Mouse (Mus musculus) heart, embryonic 11.5 days (tissue): ENCODE measurements at regions not wholly inside any gene's neighbourhood (a gene's known extent, or its start where the extent isn't known, plus 50 kb on each side); places are given as distances from the start of the nearest gene placed in this dataset.
A peak's percentile ranks its signal among the peaks of the same experiment; 100 is the strongest.

Source experiments
- ATAC-seq: fragments of 200-750 bp; cut with Nextera tagmentation; replicated peaks from 2 replicates; pipeline ENCODE4 v1.8.0; 2017; ENCODE audit warnings: moderate library complexity; ENCODE audit not compliant: insufficient number of reproducible peaks, low FRiP score, low TSS enrichment
- H3K27ac ChIP-seq: fragments of 300-500 bp; sonication (generic); 2 replicates; pipeline ENCODE4 v1.5.1; 2014; ENCODE audit warnings: mild to moderate bottlenecking, low read depth, low read length
- H3K27me3 ChIP-seq: fragments of 300-500 bp; sonication (generic); 2 replicates; pipeline ENCODE4 v1.6.1; 2014; ENCODE audit warnings: mild to moderate bottlenecking, low read length, mixed read lengths; ENCODE audit not compliant: control insufficient read depth, insufficient read depth
- H3K36me3 ChIP-seq: fragments of 300-500 bp; sonication (generic); 2 replicates; pipeline ENCODE4 v1.6.1; 2014; ENCODE audit warnings: mild to moderate bottlenecking, low read length, moderate library complexity, mixed read lengths; ENCODE audit not compliant: control insufficient read depth, insufficient read depth
- H3K4me1 ChIP-seq: fragments of 300-500 bp; sonication (generic); 2 replicates; pipeline ENCODE4 v1.6.1; 2014; ENCODE audit warnings: low read length; ENCODE audit not compliant: control insufficient read depth, insufficient read depth
- H3K4me2 ChIP-seq: fragments of 300-500 bp; sonication (generic); 2 replicates; pipeline ENCODE4 v1.6.1; 2014; ENCODE audit warnings: mild to moderate bottlenecking, moderate library complexity
- H3K4me3 ChIP-seq: fragments of 300-500 bp; sonication (generic); 2 replicates; pipeline ENCODE4 v1.5.1; 2014; ENCODE audit warnings: low read depth, low read length
- H3K9ac ChIP-seq: fragments of 300-500 bp; sonication (generic); 2 replicates; pipeline ENCODE4 v1.6.1; 2014; ENCODE audit warnings: mild to moderate bottlenecking, low read depth, low read length, moderate library complexity
- H3K9me3 ChIP-seq: fragments of 300-500 bp; sonication (generic); replicated peaks from 2 replicates; pipeline ENCODE4 v1.6.1; 2016; ENCODE audit warnings: low read length; ENCODE audit not compliant: control insufficient read depth
- WGBS: fragments of 180-500 bp; shearing (Covaris S2); extraction: QIAGEN DNeasy Blood & Tissue Kit; methylation state at CpG from one replicate; pipeline ENCODE4 v1.1.7; 2014; ENCODE audit not compliant: insufficient replicate concordance; 5-methylcytosine and 5-hydroxymethylcytosine counted together

DNA sequence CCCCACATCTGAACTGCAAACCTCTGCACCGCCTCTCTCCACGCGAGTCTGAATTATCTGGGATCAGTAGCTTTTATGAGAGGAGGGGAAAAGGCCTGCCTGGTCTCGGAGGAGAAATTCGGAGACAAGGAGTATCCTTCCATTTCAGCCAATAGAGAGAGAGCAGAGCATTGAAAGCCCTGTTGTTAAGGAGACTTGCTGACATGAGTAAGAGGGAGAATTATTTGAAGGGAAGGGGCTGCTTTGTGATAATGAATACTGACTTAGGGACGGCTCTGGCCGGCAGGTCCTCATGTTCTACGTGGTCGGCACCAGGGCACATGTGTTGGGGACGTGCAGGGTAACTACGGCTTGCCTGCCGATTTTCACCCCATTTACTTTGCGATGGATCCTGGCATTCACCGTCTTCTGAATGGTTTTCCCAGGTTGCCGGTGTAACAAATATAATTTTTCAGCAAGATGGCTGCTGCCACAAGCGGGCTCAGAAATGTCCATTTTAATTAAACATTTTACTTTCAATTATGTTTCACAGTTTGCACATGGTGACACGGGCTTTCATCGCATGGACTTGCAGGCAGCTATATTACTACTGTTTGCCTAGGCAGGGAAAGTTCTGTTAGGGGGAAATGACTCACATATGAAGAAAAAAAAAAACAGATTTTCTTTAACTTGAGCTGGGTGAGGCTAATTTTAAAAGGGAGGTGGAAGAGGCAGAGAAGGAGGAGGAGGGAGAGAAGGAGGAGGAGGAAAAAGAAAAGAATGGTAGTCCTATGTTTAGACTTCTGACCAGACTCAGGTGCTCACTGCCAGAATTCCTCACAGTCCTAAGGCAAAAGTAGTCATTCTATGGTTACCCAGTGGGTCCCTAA lies 744.3 kb upstream of the Arrdc4 start:
- no peak overlapping the region for H3K27ac ChIP-seq
- WGBS, result 53% methylated on average over 18 of the region's 18 CpGs
- no peak for ATAC-seq
- no peaks in the 10 kb centered on the region for H3K9me3 ChIP-seq
- H3K36me3 ChIP-seq, result no peaks in the 10 kb centered on the region
- peak overlapping the region; percentile 18; the same call in 1 of the 2 replicates for H3K4me3 ChIP-seq
- no peaks in the 10 kb centered on the region for H3K4me1 ChIP-seq
- H3K27me3 ChIP-seq, result no peaks in the 10 kb centered on the region
- H3K4me2 ChIP-seq, result peak overlapping the region; percentile 42
- H3K9ac ChIP-seq, result no peak overlapping the region

DNA sequence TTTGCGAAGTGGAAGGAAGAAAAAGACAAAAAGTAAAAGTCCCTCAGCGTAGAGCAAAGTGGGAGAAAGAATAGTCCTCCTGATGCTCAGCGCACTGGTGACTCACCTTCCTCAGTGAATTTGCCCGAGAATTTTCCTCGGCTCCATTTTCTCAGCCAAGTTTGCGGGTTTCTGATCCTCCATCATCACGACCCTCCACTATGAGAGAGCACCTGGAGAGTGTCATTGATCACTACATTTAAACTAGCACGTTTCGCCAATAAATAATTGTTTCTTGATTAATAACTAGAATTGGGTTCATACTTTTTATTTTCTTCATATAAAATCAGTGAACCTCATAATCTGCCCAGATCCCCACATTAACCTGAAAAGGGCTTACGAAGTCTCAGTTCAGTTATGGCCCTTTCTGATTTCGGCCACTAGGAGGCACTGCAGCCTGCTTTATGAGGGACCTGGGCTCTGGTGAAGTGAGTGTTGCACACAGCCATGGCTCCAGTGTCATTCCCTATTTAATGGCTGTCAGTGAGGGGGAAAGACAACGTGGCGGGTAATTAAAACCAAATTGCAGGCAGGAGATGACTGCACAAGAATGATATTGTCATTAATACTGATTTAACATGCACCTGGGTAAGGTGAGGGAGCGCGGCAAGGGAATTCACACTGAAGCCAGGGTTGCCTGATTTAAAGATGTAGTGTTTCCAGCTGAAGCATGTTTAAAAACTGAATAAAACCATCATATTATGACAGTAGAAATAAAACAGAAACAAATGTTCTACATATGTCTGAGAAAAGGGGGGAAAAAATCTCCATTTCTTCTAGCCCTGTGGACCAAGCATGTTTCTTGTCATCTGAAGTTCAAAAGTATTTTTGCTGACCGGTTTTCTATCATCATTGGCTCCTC lies 741.8 kb upstream of the Arrdc4 start:
- Histone ChIP-seq H3K9ac (no peak overlapping the region), H3K4me1 (no peaks in the 10 kb centered on the region), H3K9me3 (no peaks in the 10 kb centered on the region), H3K36me3 (no peaks in the 10 kb centered on the region), H3K27me3 (no peaks in the 10 kb centered on the region), H3K27ac (no peak overlapping the region), H3K4me2 (no peak overlapping the region), H3K4me3 (no peak overlapping the region)
- 39% methylated on average over 16 of the region's 16 CpGs for WGBS
- ATAC-seq, result no peak

DNA sequence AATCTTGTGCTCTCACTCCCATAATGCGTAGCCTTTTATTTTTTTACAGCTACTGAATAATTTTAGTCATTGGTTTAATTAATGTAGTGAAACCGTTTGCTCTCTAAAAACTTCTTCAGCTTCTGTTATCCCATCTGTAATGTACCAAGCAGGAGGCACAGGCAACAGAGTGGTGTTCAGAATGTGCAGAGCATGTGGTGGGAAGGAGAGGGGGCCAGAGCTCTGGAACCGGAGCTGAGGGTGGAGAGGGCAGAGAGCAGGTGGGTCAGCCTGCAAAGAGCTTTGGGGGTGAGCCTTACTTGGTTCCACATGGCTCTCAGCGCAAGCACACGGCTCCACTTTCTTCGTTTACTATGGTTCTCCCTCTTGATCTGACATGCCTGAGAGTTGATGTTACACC lies 739.6 kb upstream of the Arrdc4 start:
- Histone ChIP-seq H3K27me3 (no peaks in the 10 kb centered on the region), H3K9ac (no peak overlapping the region), H3K4me2 (no peak overlapping the region), H3K4me1 (no peaks in the 10 kb centered on the region), H3K27ac (no peak overlapping the region), H3K9me3 (no peaks in the 10 kb centered on the region), H3K36me3 (no peaks in the 10 kb centered on the region), H3K4me3 (no peak overlapping the region)
- 71% methylated on average over 6 of the region's 6 CpGs for WGBS
- no peak for ATAC-seq

DNA sequence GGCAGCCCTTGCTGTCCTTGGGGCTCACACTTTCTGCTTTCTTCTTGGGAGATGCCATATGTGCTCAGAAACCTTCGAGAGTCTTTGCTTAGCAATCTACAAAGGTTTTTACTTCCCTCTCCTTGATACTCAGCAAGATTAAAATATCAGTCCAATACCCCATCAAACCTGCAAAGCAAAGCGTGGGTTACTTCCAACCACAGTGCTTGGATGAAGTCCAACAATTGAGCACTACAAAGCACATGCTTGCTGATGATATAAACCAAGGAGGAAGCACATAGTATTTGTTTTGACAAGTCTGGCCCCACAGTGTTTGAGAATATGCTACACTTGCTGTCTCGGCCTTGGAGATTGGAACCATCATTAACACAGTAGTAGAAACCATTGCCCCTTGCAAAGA lies 738.1 kb upstream of the Arrdc4 start:
- Histone ChIP-seq H3K4me1 (no peaks in the 10 kb centered on the region), H3K4me3 (no peak overlapping the region), H3K27me3 (no peaks in the 10 kb centered on the region), H3K9ac (no peak overlapping the region), H3K9me3 (no peaks in the 10 kb centered on the region), H3K4me2 (no peak overlapping the region), H3K27ac (no peak overlapping the region), H3K36me3 (no peaks in the 10 kb centered on the region)
- 62% methylated on average over 3 of the region's 3 CpGs for WGBS
- no peak for ATAC-seq

DNA sequence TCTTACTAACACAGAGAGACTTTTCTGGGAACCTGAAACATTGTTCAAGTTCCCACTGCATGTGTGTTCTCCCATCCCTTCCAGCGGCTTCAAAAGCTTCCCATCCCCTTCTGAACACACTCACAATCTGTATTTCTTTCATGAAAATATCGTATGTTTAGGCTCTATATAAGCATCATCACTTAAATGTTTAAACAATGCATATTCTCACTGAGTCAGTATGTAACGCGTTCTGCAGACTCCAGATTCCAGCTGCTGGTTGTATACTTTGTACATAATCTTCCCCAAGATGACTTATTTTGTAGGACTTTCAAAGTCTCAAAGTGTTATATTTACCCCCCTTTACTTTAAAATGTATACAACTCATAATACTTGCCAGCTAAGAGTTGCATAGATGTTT lies 735.5 kb upstream of the Arrdc4 start:
- H3K27ac ChIP-seq, result no peak overlapping the region
- WGBS, result 69% methylated on average over 4 of the region's 4 CpGs
- no peaks in the 10 kb centered on the region for H3K27me3 ChIP-seq

More for the DNA sequence above, 735.5 kb upstream of the Arrdc4 start:
- no peak for ATAC-seq
- Histone ChIP-seq H3K36me3 (no peaks in the 10 kb centered on the region), H3K4me3 (no peak overlapping the region), H3K9me3 (no peaks in the 10 kb centered on the region), H3K9ac (no peak overlapping the region), H3K4me1 (no peaks in the 10 kb centered on the region), H3K4me2 (no peak overlapping the region)
